Mouse (Mus musculus): ENCODE measurements around the gene Zbtb1. TPM values are rescaled to one million over a fixed set of nuclear protein-coding genes. Genes with fewer than 3 reads are reported as not detected.

The Zbtb1 gene
- polyA plus RNA-seq (2015; fragmentation: Nextera tagmentation; extraction: Ambion mirVana): 5.8 and 6.9 TPM in 2 replicates

- H3K27ac ChIP-seq (ENCODE audit: low read length): peak within 1 kb of the TSS; percentile 100
- peak within 1 kb of the TSS; percentile 93 for H3K4me2 ChIP-seq (replicated peaks; ENCODE audit: low read depth, low read length)
- TF ChIP-seq CTCF (IDR thresholded peaks at IDR 0.05) (peak; percentile 49), EP300 (IDR thresholded peaks at IDR 0.05) (no peak)
- ATAC-seq (peak; percentile 70), DNase-seq (ENCODE audit: low spot score) (peak; percentile 86)
- peaks cover 18% of the 10 kb centered on the region; the same call in 1 of the 2 replicates for H3K4me1 ChIP-seq (ENCODE audit: insufficient read depth, low read depth, low read length)
- peak within 1 kb of the TSS; percentile 97 for H3K4me3 ChIP-seq (ENCODE audit: low read depth, low read length)
- H3K9ac ChIP-seq (replicated peaks; ENCODE audit: low read depth): peak within 1 kb of the TSS; percentile 95
- no peaks in the 10 kb centered on the region for H3K27me3 ChIP-seq (replicated peaks; ENCODE audit: insufficient read depth, low read length)
- no peaks in the 10 kb centered on the region for H3K36me3 ChIP-seq (ENCODE audit: insufficient read depth, low read length)
- WGBS: under 1% methylated on average over 67 of the region's 99 CpGs
- H3K9me3 ChIP-seq (ENCODE audit: low read length): no peaks in the 10 kb centered on the region
These were observed at the start of gene Zbtb1 for GRCm38 (mm10) chr12:76369978-76370830. Gene Zbtb1, plus strand, starts transcription at chr12:76370266.

GRCm38 (mm10) chr12:76324679-76325431 is 45.2 kb upstream of the Zbtb1 start, which contains the start of gene Akap5:
Gene Akap5, plus strand, starts transcription at chr12:76324891.
- Histone ChIP-seq H3K9ac (replicated peaks; ENCODE audit: low read depth) (peak within 1 kb of the TSS; percentile 44), H3K4me3 (ENCODE audit: low read depth, low read length) (peak within 1 kb of the TSS; percentile 58), H3K36me3 (ENCODE audit: insufficient read depth, low read length) (no peaks in the 10 kb centered on the region; the same call in 1 of the 2 replicates), H3K9me3 (ENCODE audit: low read length) (no peaks in the 10 kb centered on the region), H3K4me2 (replicated peaks; ENCODE audit: low read depth, low read length) (peak within 1 kb of the TSS; percentile 97), H3K27ac (ENCODE audit: low read length) (peak within 1 kb of the TSS; percentile 82), H3K4me1 (ENCODE audit: insufficient read depth, low read depth, low read length) (peaks cover 5% of the 10 kb centered on the region; the same call in 1 of the 2 replicates), H3K27me3 (replicated peaks; ENCODE audit: insufficient read depth, low read length) (no peaks in the 10 kb centered on the region)
- no peak for TF ChIP-seq CTCF (IDR thresholded peaks at IDR 0.05)
- TF ChIP-seq EP300 (IDR thresholded peaks at IDR 0.05): no peak
- 2% methylated on average over 48 of the region's 53 CpGs for WGBS
- peak; percentile 56 for DNase-seq (ENCODE audit: low spot score)
- ATAC-seq: peak; percentile 90

- peak overlapping the region; percentile 97 for H3K4me2 ChIP-seq (replicated peaks; ENCODE audit: low read depth, low read length)
- H3K4me1 ChIP-seq (ENCODE audit: insufficient read depth, low read depth, low read length): peaks cover 5% of the 10 kb centered on the region; the same call in 1 of the 2 replicates
- peak; percentile 48 for ATAC-seq
- no peak overlapping the region for H3K9ac ChIP-seq (replicated peaks; ENCODE audit: low read depth)
- TF ChIP-seq CTCF (IDR thresholded peaks at IDR 0.05) (no peak), EP300 (IDR thresholded peaks at IDR 0.05) (peak; percentile 27; the same call in 1 of the 2 replicates)
- no peaks in the 10 kb centered on the region for H3K36me3 ChIP-seq (ENCODE audit: insufficient read depth, low read length)
- H3K27ac ChIP-seq (ENCODE audit: low read length): peak overlapping the region; percentile 82
- peak overlapping the region; percentile 58 for H3K4me3 ChIP-seq (ENCODE audit: low read depth, low read length)
- DNase-seq (ENCODE audit: low spot score): peak; percentile 57
- H3K27me3 ChIP-seq (replicated peaks; ENCODE audit: insufficient read depth, low read length): no peaks in the 10 kb centered on the region
- no peaks in the 10 kb centered on the region for H3K9me3 ChIP-seq (ENCODE audit: low read length)
- 62% methylated on average over 23 of the region's 23 CpGs for WGBS
These were observed 43.4 kb upstream of the Zbtb1 start for GRCm38 (mm10) chr12:76326437-76327220.

DNA sequence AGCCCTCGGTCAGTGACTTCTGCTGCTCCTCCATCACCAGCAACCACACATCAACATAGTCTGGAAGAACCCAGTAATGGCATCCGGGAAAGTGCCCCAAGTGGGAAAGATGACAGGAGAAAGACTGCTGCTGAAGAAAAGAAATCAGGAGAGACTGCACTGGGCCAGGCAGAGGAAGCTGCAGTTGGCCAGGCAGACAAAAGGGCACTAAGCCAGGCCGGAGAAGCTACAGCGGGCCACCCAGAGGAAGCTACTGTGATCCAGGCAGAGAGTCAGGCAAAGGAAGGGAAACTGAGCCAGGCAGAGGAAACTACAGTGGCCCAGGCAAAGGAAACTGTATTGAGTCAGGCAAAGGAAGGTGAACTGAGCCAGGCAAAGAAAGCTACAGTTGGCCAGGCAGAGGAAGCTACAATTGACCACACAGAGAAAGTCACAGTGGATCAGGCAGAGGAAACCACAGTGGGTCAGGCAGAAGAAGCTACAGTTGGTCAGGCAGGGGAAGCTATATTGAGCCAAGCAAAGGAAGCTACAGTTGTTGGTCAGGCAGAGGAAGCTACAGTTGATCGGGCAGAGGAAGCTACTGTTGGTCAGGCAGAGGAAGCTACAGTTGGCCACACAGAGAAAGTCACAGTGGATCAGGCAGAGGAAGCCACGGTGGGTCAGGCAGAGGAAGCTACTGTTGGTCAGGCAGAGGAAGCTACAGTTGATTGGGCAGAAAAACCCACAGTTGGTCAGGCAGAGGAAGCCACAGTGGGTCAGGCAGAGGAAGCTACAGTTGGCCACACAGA is 41.3 kb upstream of the Zbtb1 start:
- H3K4me1 ChIP-seq (ENCODE audit: insufficient read depth, low read depth, low read length): peaks cover 5% of the 10 kb centered on the region; the same call in 1 of the 2 replicates
- H3K9me3 ChIP-seq (ENCODE audit: low read length): no peaks in the 10 kb centered on the region
- H3K4me3 ChIP-seq (ENCODE audit: low read depth, low read length): no peak overlapping the region
- ATAC-seq (no peak), DNase-seq (ENCODE audit: low spot score) (no peak)
- H3K27me3 ChIP-seq (replicated peaks; ENCODE audit: insufficient read depth, low read length): no peaks in the 10 kb centered on the region
- no peak for TF ChIP-seq CTCF (IDR thresholded peaks at IDR 0.05)
- no peaks in the 10 kb centered on the region for H3K36me3 ChIP-seq (ENCODE audit: insufficient read depth, low read length)
- WGBS: 75% methylated on average over 6 of the region's 6 CpGs
- H3K9ac ChIP-seq (replicated peaks; ENCODE audit: low read depth): peak overlapping the region; percentile 12; the same call in 1 of the 2 replicates
- H3K27ac ChIP-seq (ENCODE audit: low read length): peak overlapping the region; percentile 51
- H3K4me2 ChIP-seq (replicated peaks; ENCODE audit: low read depth, low read length): peak overlapping the region; percentile 97

GRCm38 (mm10) chr12:76333688-76334087 is 36.4 kb upstream of the Zbtb1 start:
- 79% methylated on average over 5 of the region's 5 CpGs for WGBS
- Histone ChIP-seq H3K27ac (ENCODE audit: low read length) (no peak overlapping the region), H3K36me3 (ENCODE audit: insufficient read depth, low read length) (no peaks in the 10 kb centered on the region), H3K4me2 (replicated peaks; ENCODE audit: low read depth, low read length) (no peak overlapping the region), H3K9ac (replicated peaks; ENCODE audit: low read depth) (no peak overlapping the region), H3K4me3 (ENCODE audit: low read depth, low read length) (no peak overlapping the region), H3K9me3 (ENCODE audit: low read length) (no peaks in the 10 kb centered on the region), H3K27me3 (replicated peaks; ENCODE audit: insufficient read depth, low read length) (no peaks in the 10 kb centered on the region), H3K4me1 (ENCODE audit: insufficient read depth, low read depth, low read length) (no peaks in the 10 kb centered on the region; the same call in 1 of the 2 replicates)
- DNase-seq (ENCODE audit: low spot score) (no peak), ATAC-seq (no peak)
- no peak for TF ChIP-seq CTCF (IDR thresholded peaks at IDR 0.05)
- no peak for TF ChIP-seq EP300 (IDR thresholded peaks at IDR 0.05)
